Mouse (Mus musculus) liver, postnatal 0 days (tissue): ENCODE data around the gene Jarid2. TPM values are rescaled to one million over a fixed set of nuclear protein-coding genes. Genes with fewer than 3 reads are reported as not detected.
A peak's percentile ranks its signal among the peaks of the same experiment; 100 is the strongest.

Experiments used
- ATAC-seq: fragments of 200-750 bp; cut with Nextera tagmentation; 2 replicates; pipeline ENCODE4 v1.8.0; 2017; ENCODE audit warnings: mild to moderate bottlenecking, moderate library complexity
- DNase-seq: peaks from one replicate; pipeline ENCODE4 v3.0.0-alpha.2; 2016
- H3K27ac ChIP-seq: fragments of 300-500 bp; sonication (generic); 2 replicates; pipeline ENCODE4 v1.5.1; 2014; ENCODE audit warnings: antibody characterized with exemption, moderate library complexity, mild to moderate bottlenecking, low read depth
- H3K27me3 ChIP-seq: fragments of 300-500 bp; sonication (generic); 2 replicates; pipeline ENCODE4 v1.6.1; 2014; ENCODE audit warnings: low read length, control low read depth, mixed read lengths; ENCODE audit not compliant: insufficient read depth
- H3K36me3 ChIP-seq: fragments of 300-500 bp; sonication (generic); replicated peaks from 2 replicates; pipeline ENCODE4 v1.6.1; 2014; ENCODE audit warnings: mild to moderate bottlenecking, control low read depth, low read length, moderate library complexity, mixed read lengths; ENCODE audit not compliant: insufficient read depth
- H3K4me1 ChIP-seq: fragments of 300-500 bp; sonication (generic); 2 replicates; pipeline ENCODE4 v1.6.1; 2014; ENCODE audit warnings: antibody characterized with exemption, mild to moderate bottlenecking, control low read depth; ENCODE audit not compliant: insufficient read depth
- H3K4me2 ChIP-seq: fragments of 300-500 bp; sonication (generic); 2 replicates; pipeline ENCODE4 v1.6.1; 2014; ENCODE audit warnings: low read depth, mild to moderate bottlenecking, low read length, moderate library complexity, mixed read lengths
- H3K4me3 ChIP-seq: fragments of 300-500 bp; sonication (generic); 2 replicates; pipeline ENCODE4 v1.5.1; 2014; ENCODE audit warnings: low read depth, low read length
- H3K9ac ChIP-seq: fragments of 300-500 bp; sonication (generic); replicated peaks from 2 replicates; pipeline ENCODE4 v1.6.1; 2014; ENCODE audit warnings: mild to moderate bottlenecking, moderate library complexity
- H3K9me3 ChIP-seq: fragments of 300-500 bp; sonication (generic); 2 replicates; pipeline ENCODE4 v1.6.1; 2016; ENCODE audit warnings: mild to moderate bottlenecking, control low read depth, low read length, mixed read lengths
- CTCF ChIP-seq: sonication (generic); IDR thresholded peaks from 2 replicates; pipeline ENCODE4 v1.5.1; 2016; ENCODE audit warnings: antibody characterized with exemption, low read depth
- EP300 ChIP-seq: IDR thresholded peaks from 2 replicates; pipeline ENCODE4 v1.6.1; 2016; ENCODE audit warnings: antibody characterized with exemption, low read depth, mild to moderate bottlenecking
- WGBS: fragments of 180-500 bp; shearing (Covaris S2); extraction: QIAGEN DNeasy Blood & Tissue Kit; methylation state at CpG from one replicate; pipeline ENCODE4 v1.1.7; 2014; ENCODE audit not compliant: insufficient replicate concordance; 5-methylcytosine and 5-hydroxymethylcytosine counted together
- polyA plus RNA-seq: library from polyadenylated mRNA; unstranded; fragments of >200 nt; fragmentation: Nextera tagmentation; extraction: Ambion mirVana; gene quantifications from 2 replicates; pipeline ENCODE4 v1.2.1, GENCODE M21; 2015

The Jarid2 gene
- polyA plus RNA-seq, 1 experiment from 2014 or later: 6.8 TPM

- Histone ChIP-seq H3K27ac (no peak overlapping the region), H3K4me2 (no peak overlapping the region), H3K27me3 (no peaks in the 10 kb centered on the region), H3K36me3 (no peaks in the 10 kb centered on the region), H3K9me3 (no peaks in the 10 kb centered on the region), H3K9ac (no peak overlapping the region), H3K4me3 (no peak overlapping the region), H3K4me1 (peaks cover 24% of the 10 kb centered on the region)
- WGBS: 43% methylated on average over 2 of the region's 2 CpGs
- ATAC-seq (no peak), DNase-seq (peak; percentile 41)
- TF ChIP-seq EP300 (no peak), CTCF (no peak)
Observed at GRCm38 (mm10) chr13:44796775-44797174, 67.5 kb downstream of the Jarid2 start.

- H3K27me3 ChIP-seq: no peaks in the 10 kb centered on the region
- TF ChIP-seq CTCF (peak; percentile 39), EP300 (no peak)
- no peak overlapping the region for H3K4me2 ChIP-seq
- no peak overlapping the region for H3K27ac ChIP-seq
- H3K4me3 ChIP-seq: no peak overlapping the region
- ATAC-seq (no peak), DNase-seq (no peak)
- no peaks in the 10 kb centered on the region for H3K9me3 ChIP-seq
- peaks cover 20% of the 10 kb centered on the region for H3K4me1 ChIP-seq
- no peaks in the 10 kb centered on the region for H3K36me3 ChIP-seq
- no peak overlapping the region for H3K9ac ChIP-seq
- 80% methylated on average over 3 of the region's 3 CpGs for WGBS
Observed at GRCm38 (mm10) chr13:44798280-44798679, 69.0 kb downstream of the Jarid2 start.

GRCm38 (mm10) chr13:44799166-44799565, 69.9 kb downstream of the Jarid2 start:
- no peaks in the 10 kb centered on the region for H3K9me3 ChIP-seq
- TF ChIP-seq CTCF (no peak), EP300 (no peak)
- no peak overlapping the region for H3K4me2 ChIP-seq
- ATAC-seq (no peak), DNase-seq (no peak)
- H3K27ac ChIP-seq: no peak overlapping the region
- H3K4me1 ChIP-seq: peaks cover 17% of the 10 kb centered on the region
- no peak overlapping the region for H3K9ac ChIP-seq
- no peak overlapping the region for H3K4me3 ChIP-seq
- H3K36me3 ChIP-seq: no peaks in the 10 kb centered on the region
- no peaks in the 10 kb centered on the region for H3K27me3 ChIP-seq

GRCm38 (mm10) chr13:44800059-44800458, 70.8 kb downstream of the Jarid2 start:
- Histone ChIP-seq H3K36me3 (no peaks in the 10 kb centered on the region), H3K4me3 (no peak overlapping the region), H3K9me3 (no peaks in the 10 kb centered on the region), H3K4me2 (peak overlapping the region; percentile 34), H3K9ac (no peak overlapping the region), H3K4me1 (peaks cover 14% of the 10 kb centered on the region), H3K27ac (no peak overlapping the region), H3K27me3 (no peaks in the 10 kb centered on the region)
- no peak for DNase-seq
- no peak for ATAC-seq
- TF ChIP-seq EP300 (no peak), CTCF (no peak)
- WGBS: 32% methylated on average over 7 of the region's 7 CpGs

- Histone ChIP-seq H3K27ac (no peak overlapping the region), H3K4me1 (peaks cover 8% of the 10 kb centered on the region), H3K4me3 (no peak overlapping the region), H3K9ac (no peak overlapping the region), H3K4me2 (no peak overlapping the region), H3K27me3 (no peaks in the 10 kb centered on the region), H3K9me3 (no peaks in the 10 kb centered on the region), H3K36me3 (no peaks in the 10 kb centered on the region)
- WGBS: 32% methylated on average over 1 of the region's 1 CpGs
- DNase-seq: peak; percentile 53
- TF ChIP-seq EP300 (no peak), CTCF (peak; percentile 78)
- no peak for ATAC-seq
Observed at GRCm38 (mm10) chr13:44804876-44805275, 75.6 kb downstream of the Jarid2 start.

- no peak for ATAC-seq
- peaks cover 3% of the 10 kb centered on the region; the same call in 1 of the 2 replicates for H3K4me1 ChIP-seq
- WGBS: 69% methylated on average over 1 of the region's 1 CpGs
- no peak overlapping the region for H3K27ac ChIP-seq
- H3K9ac ChIP-seq: no peak overlapping the region
- no peaks in the 10 kb centered on the region for H3K36me3 ChIP-seq
- no peak for DNase-seq
- H3K27me3 ChIP-seq: no peaks in the 10 kb centered on the region
- H3K4me2 ChIP-seq: no peak overlapping the region
- no peak overlapping the region for H3K4me3 ChIP-seq
- H3K9me3 ChIP-seq: no peaks in the 10 kb centered on the region
- TF ChIP-seq EP300: no peak
- no peak for TF ChIP-seq CTCF
Observed at GRCm38 (mm10) chr13:44808307-44808706, 79.0 kb downstream of the Jarid2 start.

- Histone ChIP-seq H3K36me3 (no peaks in the 10 kb centered on the region), H3K4me3 (no peak overlapping the region), H3K27ac (no peak overlapping the region), H3K9ac (no peak overlapping the region), H3K4me1 (peaks cover 6% of the 10 kb centered on the region; the same call in 1 of the 2 replicates), H3K9me3 (no peaks in the 10 kb centered on the region), H3K27me3 (no peaks in the 10 kb centered on the region), H3K4me2 (no peak overlapping the region)
- no peak for TF ChIP-seq EP300
- no peak for TF ChIP-seq CTCF
- ATAC-seq: no peak
- WGBS: 58% methylated on average over 2 of the region's 2 CpGs
- no peak for DNase-seq
Observed at GRCm38 (mm10) chr13:44811021-44811420, 81.7 kb downstream of the Jarid2 start.
